Mouse (Mus musculus) hindbrain, embryonic 10.5 days (tissue): ENCODE results near the gene Ccdc85b. TPM values are rescaled to one million over a fixed set of nuclear protein-coding genes. Genes with fewer than 3 reads are reported as not detected.
"Not testable (repeated sequence)": the region's sequence is repeated elsewhere in the genome, so short reads cannot be mapped to it uniquely, and the experiment has no call there.

Source experiments
- DNase-seq: peaks from one replicate; pipeline ENCODE4 v3.0.0-alpha.2; 2017; ENCODE audit warnings: low spot score
- H3K27ac ChIP-seq: fragments of 300-500 bp; sonication (generic); 2 replicates; pipeline ENCODE4 v1.5.1; 2016; ENCODE audit warnings: mild to moderate bottlenecking, moderate library complexity
- H3K27me3 ChIP-seq: fragments of 300-500 bp; sonication (generic); 2 replicates; pipeline ENCODE4 v1.6.1; 2016; ENCODE audit warnings: mild to moderate bottlenecking; ENCODE audit not compliant: poor library complexity, insufficient read depth, severe bottlenecking
- H3K36me3 ChIP-seq: fragments of 300-500 bp; sonication (generic); 2 replicates; pipeline ENCODE4 v1.6.1; 2016; ENCODE audit warnings: mild to moderate bottlenecking, moderate library complexity
- H3K4me1 ChIP-seq: fragments of 300-500 bp; sonication (generic); replicated peaks from 2 replicates; pipeline ENCODE4 v1.6.1; 2016; ENCODE audit warnings: mild to moderate bottlenecking
- H3K4me3 ChIP-seq: fragments of 300-500 bp; sonication (generic); 2 replicates; pipeline ENCODE4 v1.5.1; 2016; ENCODE audit warnings: mild to moderate bottlenecking, moderate library complexity
- H3K9me3 ChIP-seq: fragments of 300-500 bp; sonication (generic); 2 replicates; pipeline ENCODE4 v1.6.1; 2016; ENCODE audit warnings: mild to moderate bottlenecking, moderate library complexity
- WGBS: fragments of 180-500 bp; shearing (Covaris S2); methylation state at CpG from one replicate; pipeline ENCODE4 v1.1.7; 2016; 5-methylcytosine and 5-hydroxymethylcytosine counted together
- polyA plus RNA-seq: library from polyadenylated mRNA; unstranded; fragments of >200 nt; fragmentation: Nextera tagmentation; extraction: Ambion mirVana; gene quantifications from 2 replicates; pipeline ENCODE4 v1.2.1, GENCODE M21; 2016

Gene Ccdc85b
- polyA plus RNA-seq: 6.9 and 8.6 TPM in 2 replicates

GRCm38 (mm10) chr19:5457746-5458442 lies at the start of gene Ccdc85b:
Gene Ccdc85b (minus strand): TSS chr19:5457894.
- H3K4me1 ChIP-seq: peaks cover 54% of the 10 kb centered on the region
- DNase-seq: no peak
- 20% methylated on average over 14 of the region's 14 CpGs for WGBS

GRCm38 (mm10) chr19:5503687-5504086 lies 46.0 kb upstream of the Ccdc85b start, which contains the start of gene 1700020D05Rik:
Gene 1700020D05Rik (minus strand): TSS chr19:5503787.
- DNase-seq: no peak
- H3K27ac ChIP-seq: no peak within 1 kb of the TSS
- H3K4me3 ChIP-seq: no peak within 1 kb of the TSS
- H3K4me1 ChIP-seq: no peaks in the 10 kb centered on the region
- peaks cover 2% of the 10 kb centered on the region; the same call in 1 of the 2 replicates for H3K36me3 ChIP-seq
- peaks cover 8% of the 10 kb centered on the region; the same call in 1 of the 2 replicates for H3K27me3 ChIP-seq
- 54% methylated on average over 17 of the region's 17 CpGs for WGBS
- peaks cover 3% of the 10 kb centered on the region; the same call in 1 of the 2 replicates for H3K9me3 ChIP-seq

More at GRCm38 (mm10) chr19:5457746-5458442, at the start of gene Ccdc85b:
- Histone ChIP-seq H3K4me3 (peak within 1 kb of the TSS; percentile 92), H3K36me3 (peaks cover 23% of the 10 kb centered on the region), H3K27me3 (peaks cover 22% of the 10 kb centered on the region), H3K9me3 (no peaks in the 10 kb centered on the region), H3K27ac (peak within 1 kb of the TSS; percentile 93)

- H3K36me3 ChIP-seq: peaks cover 34% of the 10 kb centered on the region
- no peak overlapping the region for H3K4me3 ChIP-seq
- H3K27ac ChIP-seq: no peak overlapping the region
- 91% methylated on average over 2 of the region's 2 CpGs for WGBS
- H3K27me3 ChIP-seq: peaks cover 8% of the 10 kb centered on the region; the same call in 1 of the 2 replicates
- no peak for DNase-seq
- H3K9me3 ChIP-seq: no peaks in the 10 kb centered on the region
- 0 out of 2 replicates have a peak, but pooled peaks cover 3% of the 10 kb centered on the region for H3K4me1 ChIP-seq
Measured at GRCm38 (mm10) chr19:5500330-5500875, 42.7 kb upstream of the Ccdc85b start.

GRCm38 (mm10) chr19:5496052-5496370 lies 38.3 kb upstream of the Ccdc85b start:
- WGBS: 91% methylated on average over 16 of the region's 16 CpGs
- peak overlapping the region; percentile 20 for H3K4me3 ChIP-seq
- H3K27ac ChIP-seq: no peak overlapping the region
- DNase-seq: no peak
- no peaks in the 10 kb centered on the region for H3K27me3 ChIP-seq
- peaks cover 21% of the 10 kb centered on the region for H3K4me1 ChIP-seq
- no peaks in the 10 kb centered on the region for H3K9me3 ChIP-seq
- peaks cover 69% of the 10 kb centered on the region for H3K36me3 ChIP-seq

GRCm38 (mm10) chr19:5495353-5496051 lies 37.8 kb upstream of the Ccdc85b start:
- Histone ChIP-seq H3K4me1 (peaks cover 21% of the 10 kb centered on the region), H3K27me3 (no peaks in the 10 kb centered on the region), H3K36me3 (peaks cover 69% of the 10 kb centered on the region), H3K27ac (no peak overlapping the region), H3K9me3 (no peaks in the 10 kb centered on the region), H3K4me3 (peak overlapping the region; percentile 20)
- WGBS: 84% methylated on average over 12 of the region's 12 CpGs
- no peak for DNase-seq

GRCm38 (mm10) chr19:5494314-5494713 lies 36.6 kb upstream of the Ccdc85b start:
- Histone ChIP-seq H3K4me1 (peaks cover 31% of the 10 kb centered on the region), H3K27me3 (no peaks in the 10 kb centered on the region), H3K9me3 (no peaks in the 10 kb centered on the region), H3K4me3 (no peak overlapping the region), H3K36me3 (peaks cover 69% of the 10 kb centered on the region), H3K27ac (no peak overlapping the region)
- WGBS: 82% methylated on average over 3 of the region's 3 CpGs
- DNase-seq: no peak

- Histone ChIP-seq H3K4me3 (peak overlapping the region; percentile 18; the same call in 1 of the 2 replicates), H3K36me3 (peaks cover 63% of the 10 kb centered on the region), H3K4me1 (peaks cover 41% of the 10 kb centered on the region)
- DNase-seq, H3K27me3 ChIP-seq, H3K9me3 ChIP-seq, H3K27ac ChIP-seq: not testable (repeated sequence)
- 75% methylated on average over 9 of the region's 9 CpGs for WGBS
Measured at GRCm38 (mm10) chr19:5493301-5493721, 35.6 kb upstream of the Ccdc85b start.

- H3K27me3 ChIP-seq: no peaks in the 10 kb centered on the region
- no peak overlapping the region for H3K27ac ChIP-seq
- H3K9me3 ChIP-seq: no peaks in the 10 kb centered on the region
- H3K4me1 ChIP-seq: peaks cover 44% of the 10 kb centered on the region
- H3K4me3 ChIP-seq: no peak overlapping the region; the same call in 1 of the 2 replicates
- H3K36me3 ChIP-seq: peaks cover 57% of the 10 kb centered on the region
- DNase-seq: no peak
- WGBS: 89% methylated on average over 4 of the region's 4 CpGs
Measured at GRCm38 (mm10) chr19:5492641-5493040, 34.9 kb upstream of the Ccdc85b start.

GRCm38 (mm10) chr19:5490898-5491708 lies 33.4 kb upstream of the Ccdc85b start:
- under 1% methylated on average over 59 of the region's 59 CpGs for WGBS
- H3K27me3 ChIP-seq: no peaks in the 10 kb centered on the region
- DNase-seq: peak; percentile 81
- H3K27ac ChIP-seq: peak overlapping the region; percentile 99
- no peaks in the 10 kb centered on the region for H3K9me3 ChIP-seq
- peak overlapping the region; percentile 99 for H3K4me3 ChIP-seq
- H3K4me1 ChIP-seq: peaks cover 59% of the 10 kb centered on the region
- H3K36me3 ChIP-seq: peaks cover 48% of the 10 kb centered on the region

GRCm38 (mm10) chr19:5490313-5490897 lies 32.7 kb upstream of the Ccdc85b start, which contains the start of gene Cfl1:
Gene Cfl1 (plus strand): TSS chr19:5490455.
- H3K9me3 ChIP-seq: no peaks in the 10 kb centered on the region
- WGBS: under 1% methylated on average over 62 of the region's 62 CpGs
- H3K4me1 ChIP-seq: peaks cover 57% of the 10 kb centered on the region

GRCm38 (mm10) chr19:5489721-5490120 lies 32.0 kb upstream of the Ccdc85b start:
- peaks cover 49% of the 10 kb centered on the region for H3K36me3 ChIP-seq
- peaks cover 57% of the 10 kb centered on the region for H3K4me1 ChIP-seq
- 58% methylated on average over 10 of the region's 10 CpGs for WGBS

More at GRCm38 (mm10) chr19:5490313-5490897, 32.7 kb upstream of the Ccdc85b start, which contains the start of gene Cfl1:
- Histone ChIP-seq H3K4me3 (peak within 1 kb of the TSS; percentile 99), H3K27ac (peak within 1 kb of the TSS; percentile 99), H3K36me3 (peaks cover 48% of the 10 kb centered on the region), H3K27me3 (no peaks in the 10 kb centered on the region)
- peak; percentile 96 for DNase-seq

More at GRCm38 (mm10) chr19:5489721-5490120, 32.0 kb upstream of the Ccdc85b start:
- not testable (repeated sequence) for H3K9me3 ChIP-seq, H3K27me3 ChIP-seq, DNase-seq
- Histone ChIP-seq H3K4me3 (peak overlapping the region; percentile 99), H3K27ac (peak overlapping the region; percentile 99)
